Mouse (Mus musculus): ENCODE data around the gene Ifi44.

The Ifi44 gene

DNA sequence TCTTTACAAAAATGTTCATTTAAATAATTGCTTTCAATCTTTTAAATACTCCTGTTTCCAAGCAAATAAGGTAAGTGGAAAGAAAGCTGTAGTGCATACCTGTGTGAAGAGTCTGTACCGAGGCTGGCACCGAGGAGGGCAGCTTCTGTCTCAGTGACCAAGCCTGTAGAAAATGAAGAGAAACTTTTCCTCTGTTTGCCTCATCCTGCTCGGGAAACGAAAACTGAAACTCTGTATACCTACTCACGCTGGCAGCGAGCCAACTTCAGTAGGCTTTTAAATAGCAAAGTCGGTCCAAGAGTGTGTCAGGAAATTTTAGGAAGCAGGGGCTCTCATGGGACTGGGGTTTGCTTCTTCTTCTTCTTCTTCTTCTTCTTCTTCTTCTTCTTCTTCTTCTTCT, at the start of gene Ifi44:
Gene Ifi44 (minus strand): TSS at position 224 of the 400 bp plus-strand sequence.
- in situ Hi-C loops (cut with MboI), result no loop called here

DNA sequence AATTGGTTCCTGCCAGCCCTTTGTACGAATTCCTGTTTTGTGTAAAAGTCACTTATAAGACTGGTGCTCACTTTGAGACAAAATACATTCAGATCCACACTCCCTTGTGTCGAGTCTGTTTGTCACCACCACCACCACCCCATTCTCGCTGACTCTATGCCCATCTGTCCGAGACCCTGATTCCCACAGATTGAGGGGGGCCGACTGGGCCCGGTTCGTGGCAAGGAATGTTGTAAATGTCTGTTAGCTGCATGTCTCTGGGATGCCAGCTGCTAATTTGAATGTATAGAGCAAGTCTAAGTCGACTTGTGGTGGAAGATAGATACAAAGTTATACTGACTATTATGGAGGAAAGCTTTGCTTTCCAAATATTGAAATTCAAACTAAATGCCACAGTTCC, 38.9 kb upstream of the Ifi44 start:
- in situ Hi-C loops (cut with MboI), result no loop called here

DNA sequence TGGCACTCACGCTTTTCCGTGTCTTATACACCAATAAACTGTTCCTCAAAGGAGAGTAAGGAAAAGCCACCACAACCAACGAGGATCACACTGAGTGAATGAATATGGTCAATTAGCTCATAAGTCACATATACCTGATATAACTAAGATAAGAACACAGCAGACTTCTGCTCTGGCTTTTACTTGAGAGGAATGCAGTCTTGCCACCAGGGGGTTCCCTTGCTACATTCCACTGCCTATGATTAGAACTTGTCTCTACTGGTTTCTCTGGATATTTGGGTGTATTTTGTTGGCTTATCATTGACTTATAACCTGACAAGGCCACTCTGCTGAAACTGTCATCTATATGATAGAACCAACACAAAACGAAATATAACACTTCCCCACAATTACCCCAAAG, 25.3 kb upstream of the Ifi44 start:
- in situ Hi-C loops (cut with MboI), result no loop called here

DNA sequence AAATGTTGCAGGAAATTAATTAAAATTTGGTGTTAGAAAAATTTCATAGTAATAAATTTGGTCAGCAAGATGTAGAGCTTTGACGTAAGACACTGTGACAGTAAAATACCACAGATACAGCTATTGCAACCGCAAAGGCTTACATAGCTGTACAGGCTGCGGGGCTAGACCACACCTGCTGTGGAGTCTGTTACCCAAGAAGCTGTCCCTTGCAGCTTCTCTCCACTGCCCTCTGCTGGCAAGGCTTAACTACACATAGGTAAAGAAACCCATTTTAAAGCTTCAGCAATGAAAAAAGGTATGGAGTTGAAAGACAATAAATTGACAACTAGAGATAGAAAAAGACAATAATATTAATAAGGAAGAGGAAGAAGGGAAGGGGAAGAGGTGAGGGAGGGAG, 21.3 kb upstream of the Ifi44 start:
- in situ Hi-C loops (cut with MboI), result no loop called here

DNA sequence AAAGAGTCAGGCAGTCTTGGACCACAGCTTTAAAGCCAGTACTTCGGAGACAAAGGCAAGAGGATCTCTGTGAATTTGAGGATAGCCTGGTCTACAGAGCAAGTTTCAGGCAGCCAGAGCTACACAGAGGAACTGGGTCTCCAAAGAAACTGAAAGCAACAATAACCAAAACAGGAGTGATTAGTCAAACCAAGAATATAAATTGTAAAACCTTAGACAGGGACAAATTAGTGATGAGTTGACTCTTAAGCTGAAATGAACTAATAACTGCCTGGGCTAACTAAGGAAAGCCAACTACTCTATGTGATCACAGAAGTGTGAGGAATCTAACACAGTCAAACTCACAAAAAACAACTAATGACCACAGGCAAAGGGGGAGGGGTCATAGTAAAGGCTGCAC, 1.2 kb downstream of the Ifi44 start:
- in situ Hi-C loops (cut with MboI), result no loop called here

DNA sequence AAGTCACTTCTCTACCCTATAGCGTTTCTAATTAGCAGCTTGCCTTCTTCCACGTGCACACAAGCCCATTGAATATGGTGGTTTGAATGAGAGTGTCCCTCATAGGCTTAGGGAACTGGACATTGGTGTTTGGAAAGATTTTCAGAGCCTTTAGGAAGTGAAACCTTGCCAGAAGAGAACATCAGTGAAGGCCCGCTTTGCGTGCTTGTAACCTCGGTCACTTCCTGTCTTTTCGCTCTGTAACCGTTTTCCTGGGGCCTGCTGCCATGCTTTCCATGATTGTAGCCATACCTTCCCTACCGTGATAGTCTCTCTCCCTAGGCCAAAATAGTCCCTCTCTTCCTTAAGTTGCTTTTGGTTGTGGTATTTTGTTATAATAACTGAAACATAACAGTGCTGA, 3.7 kb downstream of the Ifi44 start:
- in situ Hi-C loops (cut with MboI), result no loop called here

DNA sequence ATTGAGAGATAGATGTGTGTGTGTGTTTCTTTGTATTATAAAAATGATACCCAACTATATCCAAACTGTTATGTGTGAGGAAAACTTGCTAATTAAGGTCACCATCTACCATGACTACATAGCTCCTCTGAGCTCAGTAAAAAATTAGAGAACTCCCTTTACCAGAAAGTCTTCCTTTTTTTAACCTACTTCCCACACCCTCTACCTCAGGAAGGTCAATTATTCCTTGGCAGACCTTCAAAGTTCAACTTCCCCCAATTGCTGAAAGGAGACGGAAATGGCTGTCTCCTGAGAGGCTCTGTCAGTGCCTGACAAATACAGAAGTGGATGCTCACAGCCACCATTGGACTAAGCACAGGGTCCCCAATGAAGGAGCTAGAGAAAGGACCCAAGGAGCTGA, 7.5 kb downstream of the Ifi44 start:
- in situ Hi-C loops (cut with MboI), result no loop called here

DNA sequence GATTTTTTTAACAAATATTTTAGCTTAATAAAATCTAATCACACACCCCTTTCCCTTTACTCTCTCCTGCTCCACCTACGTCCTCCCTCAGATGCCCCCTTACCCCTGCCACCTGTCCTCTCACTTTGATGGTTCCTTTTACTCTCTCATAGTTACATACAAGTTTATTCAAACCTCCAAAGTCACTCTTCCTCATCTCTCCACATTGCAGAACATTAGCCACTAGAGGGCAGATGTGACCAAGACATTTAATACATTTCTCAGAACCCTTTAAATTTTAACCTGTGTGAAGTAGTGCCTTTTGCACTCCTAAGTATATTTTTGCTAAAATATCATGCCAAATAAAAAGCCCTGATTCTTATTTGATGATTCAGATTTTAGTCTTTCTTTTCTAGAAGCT, 33.5 kb downstream of the Ifi44 start:
- in situ Hi-C loops (cut with MboI), result no loop called here

DNA sequence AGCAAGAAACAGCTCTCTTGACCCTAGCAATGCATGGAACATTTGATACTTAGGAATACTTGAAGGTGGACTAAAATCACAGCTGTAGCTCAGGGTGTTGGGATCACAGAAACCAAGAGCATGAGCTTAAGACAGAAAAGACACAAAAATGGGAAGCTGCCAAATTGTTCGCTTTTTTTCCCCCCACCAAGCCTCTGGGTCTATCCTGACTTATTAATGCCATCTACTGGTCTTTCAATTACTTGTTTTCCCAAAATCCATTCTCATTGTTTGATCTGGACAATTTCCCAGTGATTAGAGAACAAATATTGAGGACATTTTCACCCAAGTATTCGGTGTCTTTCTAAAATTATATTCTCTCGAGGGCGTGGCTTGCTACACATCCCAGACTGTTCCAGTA, 42.4 kb downstream of the Ifi44 start:
- in situ Hi-C loops (cut with MboI), result no loop called here
